Mouse (Mus musculus): ENCODE measurements at regions not wholly inside any gene's neighbourhood (a gene's known extent, or its start where the extent isn't known, plus 50 kb on each side); places are given as distances from the start of the nearest gene placed in this dataset.

GRCm38 (mm10) chr3:21813401-21813800, 263.1 kb upstream of the Tbl1xr1 start:
- DNase-seq (ENCODE audit: low read depth, low spot score) = no peak

GRCm38 (mm10) chr3:21816968-21817858, 259.2 kb upstream of the Tbl1xr1 start:
- DNase-seq (ENCODE audit: low read depth, low spot score) = no peak

GRCm38 (mm10) chr3:21819030-21819429, 257.4 kb upstream of the Tbl1xr1 start:
- DNase-seq (ENCODE audit: low read depth, low spot score) = no peak

DNA sequence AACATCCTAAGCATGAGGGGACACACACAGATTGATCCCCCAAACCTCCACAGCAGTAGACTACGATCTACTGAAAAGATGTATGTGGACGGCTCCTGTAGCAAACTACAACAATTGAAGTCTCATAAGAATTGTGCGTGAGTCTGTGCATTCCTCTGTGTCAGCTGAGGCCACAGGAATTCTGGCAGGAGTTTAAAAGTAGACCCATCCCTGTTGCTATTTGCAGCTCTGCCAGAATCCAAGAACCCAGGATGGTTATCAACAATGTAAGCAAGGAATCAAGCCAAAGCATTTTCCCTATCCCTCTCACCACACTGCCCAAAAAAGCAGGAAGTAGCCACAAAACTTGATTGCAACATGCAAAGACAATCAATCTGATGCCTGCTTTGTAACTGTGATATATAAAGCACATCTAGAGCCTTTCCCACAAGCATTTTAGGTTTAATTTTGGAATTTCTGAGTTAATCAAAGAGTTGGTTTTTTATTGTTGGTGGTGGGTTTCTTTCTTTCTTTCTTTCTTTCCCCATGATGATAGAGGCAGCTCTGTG, 256.3 kb upstream of the Tbl1xr1 start:
- DNase-seq (ENCODE audit: low read depth, low spot score) = no peak

- no peak for DNase-seq (ENCODE audit: low read depth, low spot score)
Observed at GRCm38 (mm10) chr3:21822675-21823074, 253.8 kb upstream of the Tbl1xr1 start.

DNA sequence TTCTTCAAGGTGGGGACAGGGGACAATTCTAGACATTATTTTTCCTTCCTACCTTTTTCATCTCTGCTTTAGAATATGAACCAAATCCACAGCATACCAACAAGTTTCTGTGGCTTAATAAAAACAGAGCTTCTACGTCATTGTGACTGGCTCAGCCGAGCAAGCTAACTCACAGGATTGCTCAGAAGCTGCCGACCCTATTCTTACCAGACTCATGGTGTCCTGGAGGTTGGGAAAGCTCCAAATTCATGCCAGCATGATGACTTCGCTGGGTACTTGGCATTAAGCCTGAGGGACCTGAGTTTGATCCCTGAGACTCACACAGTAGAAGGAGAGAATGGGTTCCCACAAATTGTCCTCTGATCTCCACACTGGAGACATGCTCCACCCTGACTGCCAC, 253.1 kb upstream of the Tbl1xr1 start:
- no peak for DNase-seq (ENCODE audit: low read depth, low spot score)

DNA sequence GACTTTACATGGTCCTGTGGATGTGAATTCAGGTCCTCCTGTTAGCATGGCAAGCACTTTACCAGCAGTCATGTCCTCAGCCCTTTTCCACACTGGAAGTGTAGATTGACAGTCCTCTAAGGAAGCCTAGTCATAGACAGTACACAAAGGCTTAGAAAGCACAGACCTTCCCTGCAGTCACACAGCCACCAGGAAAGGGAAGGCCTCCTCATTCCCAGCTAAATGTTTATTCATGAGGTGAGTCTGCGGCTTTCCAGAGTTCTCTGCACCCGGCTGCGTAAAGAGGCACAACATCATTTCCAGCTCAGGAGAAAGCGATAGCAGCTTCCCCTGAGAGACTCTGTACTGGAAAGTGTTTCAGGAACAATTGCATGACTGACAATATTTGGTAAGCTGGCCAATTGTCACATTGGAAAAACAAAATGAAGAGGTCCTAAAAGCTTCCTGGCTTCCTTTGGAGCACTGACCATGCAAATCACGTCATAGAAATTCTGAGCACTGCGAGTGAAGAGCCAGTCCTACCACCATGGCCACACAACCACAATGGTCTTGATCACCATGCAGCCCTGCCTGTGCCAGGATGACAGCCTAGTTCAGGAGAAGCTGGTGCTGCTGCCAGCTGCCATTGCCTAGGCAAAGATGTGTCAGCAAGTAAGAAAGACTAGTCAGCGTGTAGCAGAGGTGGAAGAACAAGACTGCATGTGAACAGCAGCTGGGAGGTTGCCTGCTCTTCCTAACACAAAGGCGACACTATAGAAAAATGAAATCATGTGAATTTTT, 252.2 kb upstream of the Tbl1xr1 start:
- no peak for DNase-seq (ENCODE audit: low read depth, low spot score)

- no peak for DNase-seq (ENCODE audit: low read depth, low spot score)
Observed at GRCm38 (mm10) chr3:21824913-21825610, 251.4 kb upstream of the Tbl1xr1 start.

- DNase-seq (ENCODE audit: low read depth, low spot score) = no peak
Observed at GRCm38 (mm10) chr3:21827656-21828055, 248.8 kb upstream of the Tbl1xr1 start.

- DNase-seq (ENCODE audit: low read depth, low spot score) = no peak
Observed at GRCm38 (mm10) chr3:21833111-21833510, 243.3 kb upstream of the Tbl1xr1 start.

GRCm38 (mm10) chr3:21835526-21835925, 240.9 kb upstream of the Tbl1xr1 start:
- no peak for DNase-seq (ENCODE audit: low read depth, low spot score)

DNA sequence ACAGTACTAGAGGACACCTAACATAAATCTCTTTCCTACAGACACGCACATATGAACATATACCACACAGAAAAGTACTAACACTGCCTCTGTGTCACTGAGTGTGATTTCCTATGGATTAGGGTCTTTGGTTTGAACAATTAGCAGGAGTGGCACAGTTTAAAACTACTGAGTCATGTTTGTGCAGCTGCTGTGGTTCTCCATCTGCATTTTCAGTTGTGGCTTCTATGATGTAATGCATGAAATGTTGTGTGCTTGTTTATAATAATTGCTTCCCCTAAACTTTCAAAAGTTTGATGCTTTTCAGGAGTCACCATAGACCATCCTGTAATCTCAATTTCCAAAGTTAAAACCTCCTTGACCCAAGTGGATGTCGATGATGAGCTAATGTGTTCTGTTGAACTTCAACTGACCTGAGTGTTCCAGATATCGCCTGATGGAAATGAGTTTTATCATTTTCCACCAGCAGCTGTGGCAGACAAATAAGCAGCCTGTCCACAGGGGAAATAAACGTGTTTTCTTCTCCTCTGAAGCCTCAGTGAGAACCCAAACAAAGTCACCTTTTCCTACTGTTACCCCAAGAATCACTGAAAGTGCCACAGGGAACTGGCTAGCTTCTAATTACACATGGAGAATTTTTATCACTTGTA, 239.0 kb upstream of the Tbl1xr1 start:
- no peak for DNase-seq (ENCODE audit: low read depth, low spot score)

DNA sequence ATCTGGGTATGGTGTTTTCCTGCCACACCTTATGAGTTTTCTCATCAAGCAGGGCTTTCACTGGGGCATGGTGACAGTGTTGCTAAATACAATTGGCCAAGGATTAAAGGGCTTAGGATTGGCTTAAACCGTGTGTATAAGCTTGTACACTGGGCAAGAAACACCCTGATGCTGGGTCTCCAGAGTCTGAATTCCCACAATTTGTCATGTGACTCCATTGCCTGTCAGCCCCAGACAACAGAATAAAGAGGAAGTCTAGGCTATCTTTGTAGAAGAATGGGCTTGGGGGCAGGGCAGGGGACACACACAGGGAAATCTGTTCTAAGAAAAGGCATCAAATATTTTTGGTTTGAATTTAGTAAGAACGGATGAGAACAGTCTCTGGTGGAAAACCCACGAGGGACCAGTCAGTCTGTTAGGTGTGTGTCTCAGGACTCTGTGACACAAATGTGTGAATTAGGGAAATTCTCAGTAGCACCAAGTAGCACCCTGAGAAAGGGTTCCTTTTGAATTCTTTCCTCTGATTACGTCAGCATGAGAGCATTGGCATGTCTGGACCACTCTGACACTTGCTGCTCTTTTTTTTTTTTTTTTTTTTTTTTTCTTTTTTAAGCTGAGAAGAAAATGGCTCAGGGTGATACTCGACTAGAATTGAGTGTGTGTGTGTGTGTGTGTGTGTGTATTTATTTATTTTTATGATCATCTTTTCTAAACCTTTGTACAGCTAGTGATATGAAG, 235.5 kb upstream of the Tbl1xr1 start:
- no peak for DNase-seq (ENCODE audit: low read depth, low spot score)

GRCm38 (mm10) chr3:21841506-21841905, 234.9 kb upstream of the Tbl1xr1 start:
- no peak for DNase-seq (ENCODE audit: low read depth, low spot score)

DNA sequence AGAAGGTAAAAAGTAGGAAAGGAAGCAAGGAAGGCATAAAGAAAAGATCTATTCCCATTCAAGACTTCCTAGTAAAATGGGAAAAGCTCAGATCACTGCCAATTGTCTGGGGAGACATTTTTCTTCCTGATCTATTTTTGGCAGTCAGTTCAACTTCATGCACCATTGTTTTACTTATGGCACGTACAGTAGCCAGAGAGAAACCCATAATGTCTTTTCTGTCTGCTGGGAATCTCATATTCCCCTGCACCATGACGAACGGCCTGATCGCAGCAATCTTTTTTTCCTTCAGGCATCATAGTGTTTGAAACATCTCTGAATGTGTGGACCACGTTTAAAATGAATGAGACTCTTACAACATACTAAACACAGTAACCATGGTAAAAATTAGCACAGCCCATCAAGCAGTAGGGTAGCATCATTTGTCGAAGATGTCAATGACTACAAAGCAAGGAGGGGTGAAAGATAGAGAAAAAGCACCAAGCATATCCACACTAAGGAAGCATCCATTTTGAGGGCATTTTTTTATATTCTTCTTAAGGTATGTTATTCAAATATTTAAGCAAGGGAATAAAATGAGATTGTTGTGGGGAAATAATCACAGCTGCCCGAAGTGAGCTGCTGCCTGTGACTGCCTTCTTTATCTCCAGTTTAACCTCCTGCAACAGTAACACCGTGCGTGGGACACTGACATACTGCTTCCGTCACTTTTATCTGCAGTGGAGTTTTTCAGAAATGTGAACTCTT, 233.7 kb upstream of the Tbl1xr1 start:
- DNase-seq (ENCODE audit: low read depth, low spot score) = peak; percentile 61

GRCm38 (mm10) chr3:21843292-21843852, 233.1 kb upstream of the Tbl1xr1 start:
- DNase-seq (ENCODE audit: low read depth, low spot score) = no peak

- DNase-seq (ENCODE audit: low read depth, low spot score) = no peak
Observed at GRCm38 (mm10) chr3:21849831-21850230, 226.6 kb upstream of the Tbl1xr1 start.

GRCm38 (mm10) chr3:21850977-21851376, 225.5 kb upstream of the Tbl1xr1 start:
- DNase-seq (ENCODE audit: low read depth, low spot score) = no peak

DNA sequence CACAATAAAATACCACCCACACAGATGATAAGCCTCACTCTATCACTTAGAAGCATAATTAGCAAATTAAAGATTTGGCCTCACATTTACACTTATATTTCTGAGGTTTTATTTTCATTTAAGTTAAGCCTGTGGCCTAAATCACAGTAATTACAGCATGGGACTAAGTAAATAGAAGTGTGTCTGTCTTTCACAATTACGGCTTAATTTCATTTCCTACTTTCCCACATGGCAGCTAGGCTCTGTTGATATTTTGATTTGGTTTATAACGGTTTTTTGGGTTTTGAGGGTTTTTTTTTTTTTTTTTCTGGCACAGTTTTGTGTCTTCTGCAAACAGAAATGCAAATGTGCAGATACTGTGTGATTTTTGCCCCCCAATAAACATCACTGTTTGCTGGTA, 222.1 kb upstream of the Tbl1xr1 start:
- DNase-seq (ENCODE audit: low read depth, low spot score) = no peak

- no peak for DNase-seq (ENCODE audit: low read depth, low spot score)
Observed at GRCm38 (mm10) chr3:21859436-21859835, 217.0 kb upstream of the Tbl1xr1 start.

Measured in mesoderm, embryonic 11.5 days (tissue).